Mouse (Mus musculus): ENCODE measurements around the gene Mfap5.

GRCm38 (mm10) chr6:122556959-122557561, 51.4 kb downstream of the Mfap5 start:
- peak; percentile 81 for TF ChIP-seq CTCF (IDR thresholded peaks at IDR 0.05; ENCODE audit: low read depth)
- no peak for TF ChIP-seq EP300 (IDR thresholded peaks at IDR 0.05; ENCODE audit: low read depth)
